Mouse (Mus musculus) ES-CJ7 (cell line): ENCODE data around the gene Zcchc18.
A peak's percentile ranks its signal among the peaks of the same experiment; 100 is the strongest.
"Not testable (repeated sequence)": the region's sequence is repeated elsewhere in the genome, so short reads cannot be mapped to it uniquely, and the experiment has no call there.

Source experiments
- DNase-seq: peaks from one replicate; pipeline ENCODE4 v3.0.0; 2011; ENCODE audit warnings: low read depth, low spot score

Zcchc18 gene

DNA sequence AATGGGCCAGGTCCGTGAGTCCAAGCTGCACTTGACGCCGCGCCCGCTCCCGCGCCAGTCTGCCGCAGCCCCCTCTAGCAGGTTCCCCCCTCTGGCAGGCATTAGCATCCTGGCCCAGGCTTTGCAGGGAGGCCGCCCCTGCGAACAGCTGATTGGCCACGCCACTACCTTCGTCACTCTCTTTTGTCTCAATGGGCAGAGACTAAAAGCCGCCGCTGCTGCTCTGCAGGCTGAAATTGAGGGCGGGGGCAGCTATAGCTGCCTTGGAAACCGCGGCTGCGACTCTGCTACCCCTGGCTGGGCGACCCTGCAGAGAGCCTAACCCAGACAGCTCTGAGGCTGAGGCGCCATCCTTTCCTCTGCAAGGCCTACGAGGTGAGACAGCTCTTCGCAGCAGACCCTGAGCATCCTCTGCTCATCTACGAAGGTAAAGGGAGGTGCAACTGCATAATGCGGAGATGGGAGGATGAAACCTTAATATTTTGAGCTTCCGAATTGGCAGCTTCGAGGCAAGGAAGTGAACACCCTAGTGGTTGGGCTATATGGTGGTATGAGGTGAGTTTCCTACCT lies at the start of gene Zcchc18:
Zcchc18 (plus strand) TSS at position 178 of the 570 bp plus-strand sequence.
- peak; percentile 82 for DNase-seq

DNA sequence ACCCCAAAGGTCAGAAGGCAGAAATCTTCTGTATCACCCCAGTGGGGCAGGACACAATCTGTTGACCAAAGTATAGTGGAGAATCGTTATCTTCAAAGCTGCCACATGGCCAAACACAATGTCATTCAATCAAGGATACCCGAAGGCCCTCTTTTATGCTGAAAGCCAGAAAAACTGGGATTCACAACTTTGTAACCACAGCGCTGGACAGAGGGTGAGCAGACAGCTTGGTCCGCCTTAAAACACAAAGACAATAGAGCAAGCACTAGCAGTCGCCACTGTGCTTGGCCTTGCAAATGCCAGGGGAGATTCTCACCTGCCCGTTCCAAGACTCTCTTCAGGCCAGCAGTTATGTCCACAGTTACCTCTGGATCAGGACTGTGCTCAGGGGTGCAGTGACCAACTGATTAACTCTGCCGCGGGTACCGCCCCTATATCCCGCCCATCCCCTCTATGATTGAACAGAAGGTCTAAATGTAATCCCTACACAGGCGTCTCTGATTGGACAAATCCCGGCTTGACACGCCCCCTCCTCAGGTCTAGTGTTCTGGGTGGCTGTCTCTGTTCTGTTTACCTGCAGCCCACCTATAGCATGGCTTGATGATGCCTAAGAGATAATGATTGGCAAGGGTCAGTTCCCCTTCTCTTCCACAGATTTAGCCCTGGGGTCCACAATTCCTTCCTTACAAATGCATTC lies 35.2 kb upstream of the Zcchc18 start:
- peak; percentile 70 for DNase-seq

DNA sequence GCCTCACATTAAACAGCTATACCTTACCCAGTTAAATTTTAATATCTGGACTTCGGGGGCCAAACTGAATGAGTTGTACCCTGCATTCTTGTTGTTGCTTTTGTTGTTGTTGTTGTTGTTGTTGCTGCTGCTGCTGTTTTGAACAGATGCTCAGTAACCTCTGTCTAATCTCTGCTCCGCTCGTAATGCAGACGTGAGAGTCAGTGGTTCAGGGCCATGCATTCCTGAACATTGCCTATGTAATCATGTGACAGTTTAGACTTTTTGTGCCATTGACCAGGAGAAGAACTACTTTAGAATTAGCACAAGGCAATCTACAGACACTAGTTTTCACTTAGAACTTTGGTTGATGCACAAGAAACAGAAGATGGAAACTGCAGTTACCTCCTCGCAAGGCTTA lies 34.7 kb upstream of the Zcchc18 start:
- DNase-seq = not testable (repeated sequence)

DNA sequence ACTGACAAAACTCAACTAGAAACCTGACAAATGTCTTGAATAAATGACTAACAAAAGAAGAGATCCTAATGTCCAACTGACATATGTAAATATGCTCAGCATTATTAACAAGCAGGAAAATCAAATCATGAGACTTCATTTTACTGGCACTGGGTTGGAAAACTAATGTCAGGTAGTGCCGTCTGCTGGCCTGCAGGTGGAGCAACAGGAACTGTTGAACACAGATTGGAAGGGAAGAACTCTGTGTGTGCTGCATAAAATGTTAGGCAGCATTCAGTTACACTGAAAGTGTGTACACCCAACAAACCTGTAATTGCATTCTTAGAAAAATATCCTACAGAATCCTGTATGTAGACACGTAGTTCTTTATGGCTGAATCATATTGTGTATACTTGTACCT lies 33.3 kb upstream of the Zcchc18 start:
- peak; percentile 8 for DNase-seq

DNA sequence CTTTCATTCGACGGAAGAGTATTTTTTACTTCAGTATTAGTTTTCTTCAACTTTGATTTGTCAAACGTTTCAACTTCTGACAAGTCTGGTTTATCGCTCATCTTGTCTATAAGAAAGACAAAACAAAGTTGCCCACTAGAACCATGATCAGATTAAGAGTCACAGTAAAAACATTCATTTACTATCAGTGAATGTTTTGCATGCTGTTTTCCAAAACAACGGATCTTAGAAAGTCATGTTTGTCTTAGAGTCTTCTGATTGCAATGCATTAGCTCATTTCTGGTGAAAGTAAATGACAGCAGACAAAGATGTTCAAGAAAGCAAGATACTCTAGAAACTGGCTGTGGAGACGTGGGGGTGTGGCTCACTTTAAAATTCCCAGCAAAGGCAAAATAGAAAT lies 17.6 kb upstream of the Zcchc18 start, which contains the start of gene Tmsb15b2:
Tmsb15b2 (minus strand) TSS at position 101 of the 400 bp plus-strand sequence.
- not testable (repeated sequence) for DNase-seq

DNA sequence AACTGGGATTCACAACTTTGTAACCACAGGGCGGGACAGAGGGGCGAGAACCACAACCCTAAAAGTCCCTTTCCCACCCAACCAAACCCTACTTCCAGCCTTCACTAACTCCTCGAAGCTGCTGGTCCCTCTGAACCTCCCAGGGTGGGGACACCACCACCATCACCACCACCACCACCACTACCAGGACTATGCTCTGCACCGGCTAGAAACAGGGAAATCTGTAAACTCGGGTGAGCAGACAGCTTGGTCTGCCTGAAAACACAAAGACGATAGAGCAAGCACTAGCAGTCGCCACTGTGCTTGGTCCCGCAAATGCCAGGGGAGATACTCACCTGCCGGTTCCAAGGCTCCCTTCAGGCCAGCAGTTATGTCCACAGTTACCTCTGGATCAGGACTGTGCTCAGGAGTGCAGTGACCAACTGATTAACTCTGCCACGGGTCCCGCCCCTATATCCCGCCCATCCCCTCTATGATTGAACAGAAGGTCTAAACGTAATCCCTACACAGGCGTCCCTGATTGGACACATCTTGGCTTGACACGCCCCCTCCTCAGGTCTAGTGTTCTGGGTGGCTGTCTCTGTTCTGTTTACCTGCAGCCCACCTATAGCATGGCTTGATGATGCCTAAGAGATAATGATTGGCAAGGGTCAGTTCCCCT lies 16.4 kb upstream of the Zcchc18 start, which contains the start of the genes Tmsb15l and Tmsb15b1:
Tmsb15l (minus strand) TSS at position 446 of the 661 bp plus-strand sequence.
Tmsb15b1 (minus strand) TSS at position 451 of the 661 bp plus-strand sequence.
- DNase-seq = peak; percentile 84

DNA sequence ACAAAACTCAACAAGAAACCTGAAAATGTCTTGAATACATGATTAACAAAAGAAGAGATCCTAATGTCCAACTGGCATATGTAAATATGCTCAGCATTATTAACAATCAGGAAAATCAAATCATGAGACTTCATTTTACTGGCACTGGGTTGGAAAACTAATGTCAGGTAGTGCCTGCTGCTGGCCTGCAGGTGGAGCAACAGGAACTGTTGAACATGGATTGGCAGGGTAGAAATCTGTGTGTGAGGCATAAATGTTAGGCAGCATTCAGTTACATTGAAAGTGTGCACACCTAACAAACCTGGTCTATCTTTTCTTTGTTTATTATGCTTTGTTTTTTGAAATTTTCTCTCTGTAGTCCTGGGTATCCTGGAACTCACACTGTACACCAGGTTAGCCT lies 14.3 kb upstream of the Zcchc18 start:
- peak; percentile 13 for DNase-seq

DNA sequence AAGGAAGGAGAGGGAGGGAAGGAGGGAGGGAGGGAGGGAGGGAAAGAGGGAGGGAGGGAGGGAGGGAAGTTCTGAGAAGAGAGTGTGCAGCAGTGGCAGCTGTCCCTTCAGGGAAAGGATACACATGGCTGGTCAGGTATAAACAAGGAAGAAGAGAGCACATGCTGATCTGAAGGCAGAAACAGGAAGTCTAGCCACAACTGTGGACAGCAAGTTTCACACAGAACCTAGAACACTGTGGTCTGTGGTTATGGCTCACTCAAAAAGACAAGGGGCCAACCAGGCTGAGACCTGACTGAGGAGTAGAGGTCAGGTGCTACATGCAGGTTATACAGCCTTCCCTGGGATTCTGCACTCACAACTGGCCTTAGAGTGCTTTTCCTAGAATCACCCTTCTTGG lies 6.9 kb upstream of the Zcchc18 start:
- no peak for DNase-seq

DNA sequence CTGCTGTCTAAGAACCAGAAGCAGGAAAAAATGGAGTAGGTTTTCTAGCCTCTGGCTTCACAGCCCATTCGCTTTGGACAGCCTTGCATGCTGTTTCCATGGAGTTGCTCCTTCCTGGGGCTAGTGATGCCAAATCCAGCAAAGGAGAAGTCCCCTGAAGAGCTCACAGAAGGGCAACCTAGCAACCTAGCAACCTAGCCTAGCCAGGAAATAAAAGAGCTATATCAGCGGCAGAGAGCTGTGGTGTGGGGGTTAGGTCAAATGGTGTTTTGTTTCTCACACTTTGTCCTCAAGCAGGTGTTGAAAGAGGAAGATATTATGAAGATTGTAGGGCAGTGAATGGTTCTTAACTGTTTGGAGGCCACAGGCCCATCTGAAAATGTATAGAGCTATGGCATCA lies 1.7 kb upstream of the Zcchc18 start:
- no peak for DNase-seq

DNA sequence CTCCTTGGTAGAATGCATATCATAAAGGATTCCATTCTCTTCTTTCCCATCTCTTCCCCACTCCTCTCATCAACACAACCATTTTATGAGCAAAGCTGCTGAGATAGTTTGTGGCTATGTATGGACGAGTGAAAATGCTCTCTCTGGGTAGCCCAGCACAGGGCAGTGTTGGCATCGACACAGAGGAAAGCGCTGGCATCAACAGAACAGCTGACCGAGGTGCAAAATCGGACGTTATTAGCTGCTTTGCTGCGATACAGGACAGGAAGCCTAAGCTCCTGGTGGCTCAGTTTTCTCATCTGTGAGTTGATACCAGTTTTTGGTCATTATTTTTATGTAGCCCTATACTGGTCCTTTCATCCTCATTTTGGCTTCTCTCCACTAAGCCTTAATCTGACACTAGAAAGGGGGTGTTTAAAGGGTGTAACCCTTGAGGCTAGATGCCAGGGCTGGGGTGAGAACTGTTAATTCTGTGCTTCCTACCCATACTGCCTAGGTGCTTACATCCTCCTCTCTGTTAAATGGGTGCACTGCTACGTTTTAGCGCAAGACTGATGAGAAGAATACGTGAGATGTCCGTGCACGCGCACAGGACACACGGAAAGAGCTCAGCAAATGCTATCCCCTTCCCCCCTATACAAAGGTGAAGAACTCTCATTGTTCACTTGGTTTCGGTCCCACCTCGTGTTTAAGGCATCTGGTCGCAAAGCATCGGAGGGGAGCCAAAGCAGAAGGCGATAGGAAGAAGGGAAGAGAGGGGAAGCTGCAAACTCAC lies 577 bp upstream of the Zcchc18 start:
- no peak for DNase-seq

DNA sequence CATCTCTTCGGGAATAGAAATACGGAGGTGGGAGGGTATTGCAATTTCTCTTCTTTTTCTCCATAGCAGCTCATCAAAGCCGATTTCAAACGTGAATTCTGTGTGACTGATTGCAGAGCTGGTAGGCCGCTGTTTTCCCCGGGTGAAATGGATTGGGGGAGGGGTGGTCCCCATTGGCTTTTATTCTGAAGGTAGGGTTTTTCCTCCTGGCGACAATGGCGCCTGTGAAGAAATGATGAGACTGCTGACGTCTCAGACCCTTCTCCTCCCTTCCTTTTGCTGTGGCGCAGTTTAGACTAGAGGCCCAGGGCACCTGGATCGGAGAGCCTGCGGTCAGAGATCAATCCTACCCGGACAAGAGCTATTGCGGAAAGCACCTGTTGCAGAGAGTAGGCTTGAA lies 686 bp downstream of the Zcchc18 start:
- peak; percentile 4 for DNase-seq

DNA sequence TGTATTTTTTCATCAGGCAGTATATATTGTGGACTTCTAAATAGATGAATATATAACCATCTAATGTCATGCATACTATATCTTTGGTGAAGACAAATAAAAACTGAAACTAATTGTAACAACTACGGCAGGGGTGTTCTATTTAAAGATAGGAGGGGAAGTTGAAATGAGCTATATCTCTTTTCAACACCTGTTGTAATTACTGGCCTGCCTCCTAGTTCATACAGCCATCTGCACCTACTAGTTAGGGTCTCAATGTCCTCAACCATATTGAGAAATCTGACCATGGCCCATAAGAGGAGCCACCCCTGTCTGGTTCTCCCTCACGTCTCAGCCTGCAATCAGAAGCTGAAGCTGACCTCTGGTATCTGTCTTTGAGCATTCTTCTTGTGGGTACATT lies 3.3 kb downstream of the Zcchc18 start:
- DNase-seq = no peak

DNA sequence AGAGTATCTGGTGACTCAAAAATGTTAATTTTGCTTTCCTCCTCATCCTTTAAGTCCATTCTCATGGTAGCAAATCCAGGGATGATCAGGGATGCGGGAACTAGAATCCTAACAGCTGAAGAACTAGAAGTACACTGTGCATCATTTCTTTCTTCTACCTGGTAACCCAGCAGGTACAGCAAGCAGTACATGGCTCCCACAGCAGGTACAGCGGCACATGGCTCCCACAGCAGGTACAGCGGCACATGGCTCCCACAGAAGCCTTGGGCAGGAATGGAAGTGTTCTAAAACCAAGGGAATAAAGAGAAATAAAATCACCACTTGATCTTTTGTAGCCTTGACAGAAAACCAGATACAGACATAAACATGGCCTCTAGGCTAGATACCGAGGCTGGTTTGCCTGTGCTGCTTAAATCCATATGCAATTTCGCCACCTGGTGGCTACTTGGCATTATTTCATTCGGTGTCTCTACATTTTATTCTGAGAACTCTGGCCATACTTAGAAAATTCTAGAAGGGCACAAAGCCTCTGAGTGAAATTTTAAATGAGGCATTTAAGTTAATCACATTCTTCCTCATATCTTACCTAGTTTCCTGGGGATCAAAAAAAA lies 22.2 kb downstream of the Zcchc18 start:
- DNase-seq = peak; percentile 58

DNA sequence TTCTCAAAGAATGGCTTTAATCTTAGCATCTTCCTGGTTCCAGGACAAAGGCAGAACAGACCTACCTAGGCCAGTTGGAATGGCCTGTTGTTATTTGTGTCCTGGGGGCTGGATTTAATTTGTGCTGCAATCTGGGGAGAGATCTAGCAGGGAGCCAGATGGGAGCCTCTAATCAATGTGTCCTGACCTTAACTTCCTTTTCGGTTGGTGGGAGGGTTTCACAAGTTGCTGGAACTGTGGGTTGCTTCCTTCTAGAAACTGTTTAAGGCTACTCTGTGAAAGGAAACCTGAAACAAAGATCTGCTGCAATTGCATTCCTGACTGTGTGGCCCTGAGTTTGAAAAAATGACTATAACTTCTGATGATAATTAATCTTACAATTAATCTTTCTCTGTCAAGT lies 24.7 kb downstream of the Zcchc18 start:
- DNase-seq = no peak

DNA sequence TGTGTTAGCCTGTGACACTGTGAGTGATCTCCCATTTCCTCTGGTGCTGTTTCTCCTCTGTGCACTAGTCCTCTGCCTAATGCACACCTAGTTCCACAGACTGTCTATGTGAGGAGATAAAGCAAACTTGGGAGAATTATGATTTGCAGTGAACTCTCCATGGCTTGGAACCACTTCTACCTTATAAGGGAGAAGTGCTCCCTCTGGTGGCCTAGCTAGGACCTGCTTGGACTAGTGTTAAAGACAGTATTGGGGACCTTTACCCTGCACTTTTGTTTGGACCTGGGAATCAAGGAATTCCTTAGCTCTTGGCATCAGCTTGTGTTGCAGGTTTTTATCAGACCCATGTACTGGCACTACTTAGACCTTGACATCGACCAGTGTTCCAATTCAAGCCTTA lies 26.4 kb downstream of the Zcchc18 start:
- DNase-seq = peak; percentile 68

DNA sequence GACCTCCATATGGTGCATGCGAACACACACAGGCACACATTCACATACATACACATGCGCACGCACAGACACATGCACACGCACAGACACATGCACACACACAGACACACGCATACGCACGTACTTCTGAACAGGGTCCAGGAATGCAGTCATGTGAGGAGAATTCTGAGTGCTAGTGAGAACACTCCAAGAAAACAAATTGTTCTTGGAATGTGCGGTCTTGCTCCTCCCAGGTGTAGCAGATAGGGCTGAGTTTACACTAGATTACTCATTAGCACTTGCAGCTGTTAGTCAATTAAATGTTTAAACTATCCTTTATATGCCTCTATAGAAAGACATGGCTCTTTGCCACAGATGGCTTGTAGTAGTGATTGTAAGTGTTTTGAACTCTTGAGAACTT lies 38.0 kb downstream of the Zcchc18 start:
- no peak for DNase-seq

DNA sequence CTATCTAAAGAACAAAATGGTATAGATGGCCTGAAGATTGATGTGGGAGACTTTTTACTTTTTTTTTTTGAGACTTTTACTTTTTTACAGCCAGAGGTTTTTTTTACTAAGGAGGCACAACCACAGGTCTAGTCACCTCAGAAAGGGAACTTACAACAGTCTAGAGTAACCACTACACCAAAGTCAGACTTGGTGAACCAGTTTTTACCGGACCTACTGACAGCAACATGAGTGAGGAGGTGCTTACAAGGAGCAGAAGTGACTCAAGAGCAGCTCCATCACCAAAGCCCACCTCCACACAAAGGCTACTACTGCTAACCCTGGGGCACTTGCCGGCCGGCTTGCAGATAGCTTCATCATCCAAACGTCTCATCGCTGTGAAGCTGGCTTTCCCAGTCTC lies 38.8 kb downstream of the Zcchc18 start:
- DNase-seq = no peak

DNA sequence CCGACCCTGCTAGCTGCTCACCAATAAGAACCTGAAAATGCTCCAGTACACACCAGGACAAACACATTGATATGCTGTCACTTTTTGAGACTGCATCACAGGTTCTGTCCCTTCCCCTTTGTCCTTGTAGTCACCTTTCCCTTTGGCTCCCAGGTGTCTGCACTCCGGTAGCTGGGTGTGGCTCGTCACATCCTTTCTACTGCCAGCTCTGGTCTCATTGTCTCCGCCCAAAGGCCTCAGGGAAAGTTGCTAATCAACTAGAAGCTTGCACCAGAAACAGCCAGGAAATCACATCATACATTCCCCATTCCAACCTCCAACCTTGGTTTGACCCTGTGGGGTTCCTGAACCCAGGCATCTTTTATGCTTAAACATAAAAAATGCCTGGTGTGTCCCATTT lies 41.4 kb downstream of the Zcchc18 start:
- peak; percentile 83 for DNase-seq

DNA sequence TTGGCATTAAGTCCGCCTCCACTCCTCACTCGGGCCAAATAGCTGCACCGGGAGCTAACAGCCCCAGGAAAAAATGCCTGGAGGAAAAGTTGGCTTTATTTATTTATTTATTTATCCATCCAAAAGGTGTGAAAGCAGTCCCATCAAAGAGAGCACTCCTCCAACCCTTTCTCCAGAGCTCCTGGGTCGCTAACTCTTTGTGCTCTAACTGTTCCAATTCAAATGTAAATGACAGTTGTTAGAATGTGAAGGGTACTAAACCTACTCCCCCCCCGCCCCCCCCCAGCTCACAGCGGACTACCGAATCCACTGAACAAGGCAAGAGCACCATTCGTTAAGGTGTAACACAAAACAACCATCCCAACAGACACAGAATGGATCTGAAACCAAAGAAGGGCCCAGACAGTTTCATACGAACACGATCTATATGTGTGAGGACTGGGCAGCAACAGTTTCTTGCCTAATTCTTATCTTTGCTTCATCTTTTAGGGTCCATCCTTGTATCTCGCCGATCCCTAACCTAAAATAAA lies 44.6 kb downstream of the Zcchc18 start:
- DNase-seq = peak; percentile 71

DNA sequence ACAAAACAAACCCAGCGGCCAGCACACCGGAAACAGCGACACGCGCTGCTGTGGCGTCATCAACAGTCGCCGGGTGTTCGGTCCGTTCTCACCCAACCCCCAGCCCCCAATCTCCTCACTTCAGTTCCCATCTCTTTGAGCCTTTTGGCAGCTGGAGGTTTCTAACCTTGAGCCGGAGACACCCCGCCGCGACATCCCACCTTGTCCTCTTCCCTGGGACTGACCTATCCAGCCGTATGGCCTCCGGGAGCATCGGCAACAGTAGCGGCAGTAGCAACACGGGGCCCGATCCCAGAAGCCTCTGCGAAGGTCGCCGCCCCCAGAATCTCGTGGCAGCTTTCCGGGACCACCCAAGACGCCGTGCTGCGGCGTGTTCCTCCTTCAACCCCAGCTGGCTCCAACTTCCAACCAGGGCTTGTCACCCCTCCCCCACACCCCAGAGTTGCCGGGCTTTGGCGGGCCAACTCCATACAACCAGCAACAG lies 45.1 kb downstream of the Zcchc18 start, which contains the start of gene Slc25a53:
Slc25a53 (minus strand) TSS at position 303 of the 484 bp plus-strand sequence.
- peak; percentile 93 for DNase-seq

DNA sequence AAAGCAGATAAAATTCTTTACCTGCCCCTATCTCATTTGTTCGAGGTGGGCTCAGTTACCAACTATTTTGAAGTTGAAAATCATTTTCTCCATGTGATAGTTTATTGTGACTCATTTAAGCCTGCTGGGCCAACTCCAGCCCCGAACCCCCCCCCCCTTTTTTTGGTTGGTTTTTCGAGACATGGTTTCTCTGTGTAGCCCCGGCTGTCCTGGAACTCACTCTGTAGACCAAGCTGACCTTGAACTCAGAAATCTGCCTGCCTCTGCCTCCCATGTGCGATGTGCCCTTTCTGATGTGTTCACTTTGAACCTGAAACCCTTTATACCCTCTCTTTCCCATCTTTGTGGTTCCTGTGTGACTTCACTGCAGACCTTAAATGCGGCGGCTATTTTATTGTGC lies 45.5 kb downstream of the Zcchc18 start:
- DNase-seq = no peak
